Mouse (Mus musculus): Measurements from ENCODE around the gene Fance. TPM values are rescaled to one million over a fixed set of nuclear protein-coding genes. Genes with fewer than 3 reads are reported as not detected.
"Not testable (repeated sequence)": the region's sequence is repeated elsewhere in the genome, so short reads cannot be mapped to it uniquely, and the experiment has no call there.

Fance gene
- total and polyA plus RNA-seq, 2 experiments = 6.4 to 9.1 TPM

DNA sequence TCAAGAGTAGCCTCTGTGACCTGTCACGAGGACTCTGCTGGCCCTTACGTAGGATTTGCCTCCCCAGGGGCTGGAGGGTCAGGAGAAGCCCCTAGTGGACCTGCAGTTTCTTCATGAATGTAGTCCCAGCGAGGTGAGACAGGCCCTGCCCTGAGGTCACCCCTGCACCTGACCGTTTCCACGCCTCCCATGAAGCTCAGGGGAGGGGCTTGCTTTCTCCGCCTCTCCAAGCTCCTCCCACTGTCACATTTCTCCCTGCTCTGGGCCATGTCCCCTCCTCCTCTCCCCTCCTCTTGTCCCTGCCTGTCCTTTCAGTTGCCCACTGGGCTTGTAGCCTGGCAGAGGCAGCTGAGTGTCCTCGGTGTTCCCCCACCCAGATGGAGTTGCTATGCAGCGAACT is 3.8 kb downstream of the Fance start:
- no peak for DNase-seq (ENCODE audit: extremely low read depth, low read depth, low spot score)
- Histone ChIP-seq H3K36me3 (ENCODE audit: control insufficient read depth, insufficient read depth, low read length) (no peaks in the 10 kb centered on the region), H3K27me3 (ENCODE audit: control insufficient read depth, insufficient read depth, low read length) (no peaks in the 10 kb centered on the region), H3K27ac (replicated peaks; ENCODE audit: insufficient read depth, low read depth, low read length) (no peak overlapping the region), H3K9ac (ENCODE audit: low read depth, low read length) (no peak overlapping the region), H3K79me2 (ENCODE audit: control insufficient read depth, insufficient read depth, low read length) (0 out of 2 replicates have a peak, but pooled peaks cover 3% of the 10 kb centered on the region), H3K4me1 (ENCODE audit: control insufficient read depth, insufficient read depth, low read length) (0 out of 2 replicates have a peak, but pooled peaks cover 2% of the 10 kb centered on the region), H3K4me3 (ENCODE audit: insufficient read depth, low read depth, low read length) (no peak overlapping the region)
- TF ChIP-seq POLR2A (IDR thresholded peaks at IDR 0.05; ENCODE audit: extremely low read depth, insufficient read depth, low read length) = no peak
- no peak for TF ChIP-seq CTCF (IDR thresholded peaks at IDR 0.05; ENCODE audit: low read depth, low read length)
- 73% methylated on average over 8 of the region's 8 CpGs for WGBS

DNA sequence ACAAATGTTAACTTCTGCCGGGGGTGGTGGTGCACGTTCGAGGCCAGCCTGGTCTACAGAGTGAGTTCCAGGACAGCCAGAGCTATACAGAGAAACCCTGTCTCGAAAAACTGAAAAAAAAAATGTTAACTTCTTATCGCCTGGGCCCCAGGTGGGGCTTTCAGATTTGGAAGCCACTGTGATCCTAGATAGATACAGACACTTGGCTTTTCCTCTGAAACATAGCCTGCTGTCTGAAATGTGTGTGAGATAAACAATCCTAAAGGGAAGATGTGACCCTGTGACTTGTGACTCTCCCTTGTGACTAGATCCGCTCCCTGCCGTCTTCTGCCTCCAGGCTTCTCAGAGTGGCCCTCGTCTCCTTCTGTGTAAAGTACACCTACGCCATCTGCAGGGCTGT is 4.4 kb downstream of the Fance start:
- no peak overlapping the region for H3K27ac ChIP-seq (replicated peaks; ENCODE audit: insufficient read depth, low read depth, low read length)
- no peaks in the 10 kb centered on the region for H3K36me3 ChIP-seq (ENCODE audit: control insufficient read depth, insufficient read depth, low read length)
- no peak for DNase-seq (ENCODE audit: extremely low read depth, low read depth, low spot score)
- H3K79me2 ChIP-seq (ENCODE audit: control insufficient read depth, insufficient read depth, low read length) = 0 out of 2 replicates have a peak, but pooled peaks cover 3% of the 10 kb centered on the region
- H3K9ac ChIP-seq (ENCODE audit: low read depth, low read length) = no peak overlapping the region
- TF ChIP-seq CTCF (IDR thresholded peaks at IDR 0.05; ENCODE audit: low read depth, low read length) (no peak), POLR2A (IDR thresholded peaks at IDR 0.05; ENCODE audit: extremely low read depth, insufficient read depth, low read length) (no peak)
- H3K27me3 ChIP-seq (ENCODE audit: control insufficient read depth, insufficient read depth, low read length) = no peaks in the 10 kb centered on the region
- WGBS = 90% methylated on average over 9 of the region's 9 CpGs
- H3K4me1 ChIP-seq (ENCODE audit: control insufficient read depth, insufficient read depth, low read length) = 0 out of 2 replicates have a peak, but pooled peaks cover 2% of the 10 kb centered on the region
- H3K4me3 ChIP-seq (ENCODE audit: insufficient read depth, low read depth, low read length) = no peak overlapping the region

DNA sequence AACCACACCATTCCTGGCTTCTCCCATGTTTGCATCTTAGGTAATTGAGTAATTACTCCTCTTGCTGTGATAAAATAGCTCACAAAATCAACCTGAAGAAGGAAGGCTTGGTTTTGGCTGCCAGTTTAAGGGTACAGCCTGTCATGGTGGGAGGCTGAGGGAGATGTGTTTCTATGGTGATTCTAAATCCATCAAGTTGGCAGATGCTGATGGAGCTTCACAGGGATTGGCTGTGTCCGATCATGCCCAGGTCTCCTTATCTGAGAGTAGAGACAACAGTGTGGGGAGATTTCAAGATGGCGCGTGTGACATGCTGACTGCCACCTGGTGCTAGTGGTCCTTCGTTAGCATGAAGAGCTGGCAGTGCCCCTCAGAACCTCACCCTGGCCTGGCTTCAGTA is 8.4 kb downstream of the Fance start:
- 98% methylated on average over 4 of the region's 4 CpGs for WGBS
- no peak for DNase-seq (ENCODE audit: extremely low read depth, low read depth, low spot score)
- TF ChIP-seq POLR2A (IDR thresholded peaks at IDR 0.05; ENCODE audit: extremely low read depth, insufficient read depth, low read length) = no peak
- no peak for TF ChIP-seq CTCF (IDR thresholded peaks at IDR 0.05; ENCODE audit: low read depth, low read length)
- H3K36me3 ChIP-seq (ENCODE audit: control insufficient read depth, insufficient read depth, low read length) = no peaks in the 10 kb centered on the region
- peaks cover 3% of the 10 kb centered on the region; the same call in 1 of the 2 replicates for H3K4me1 ChIP-seq (ENCODE audit: control insufficient read depth, insufficient read depth, low read length)
- no peaks in the 10 kb centered on the region for H3K79me2 ChIP-seq (ENCODE audit: control insufficient read depth, insufficient read depth, low read length)
- H3K4me3 ChIP-seq (ENCODE audit: insufficient read depth, low read depth, low read length) = no peak overlapping the region
- no peaks in the 10 kb centered on the region for H3K27me3 ChIP-seq (ENCODE audit: control insufficient read depth, insufficient read depth, low read length)
- no peak overlapping the region for H3K27ac ChIP-seq (replicated peaks; ENCODE audit: insufficient read depth, low read depth, low read length)
- no peak overlapping the region for H3K9ac ChIP-seq (ENCODE audit: low read depth, low read length)

DNA sequence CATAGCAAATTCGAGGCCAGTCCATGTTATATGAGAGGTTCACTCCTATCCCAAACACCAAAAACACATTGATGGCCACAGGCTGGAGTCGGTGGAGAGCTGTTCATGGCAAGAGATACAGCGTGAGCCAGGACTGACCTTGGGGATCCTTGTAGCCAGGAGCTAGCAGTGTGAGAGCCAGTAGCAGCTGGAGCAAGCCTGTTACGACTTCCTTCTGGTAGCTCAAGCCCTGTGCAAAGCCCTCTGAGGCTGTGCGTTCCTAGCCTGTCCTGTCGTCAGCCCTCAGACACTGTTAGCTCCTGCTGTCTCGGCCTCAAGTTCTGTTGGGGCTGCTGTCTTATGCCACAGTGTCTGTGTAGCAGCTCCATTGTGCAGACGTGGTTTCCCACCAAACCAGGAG is 10.5 kb downstream of the Fance start:
- TF ChIP-seq POLR2A (IDR thresholded peaks at IDR 0.05; ENCODE audit: extremely low read depth, insufficient read depth, low read length) (no peak), CTCF (IDR thresholded peaks at IDR 0.05; ENCODE audit: low read depth, low read length) (no peak)
- WGBS = 85% methylated on average over 8 of the region's 8 CpGs
- Histone ChIP-seq H3K4me3 (ENCODE audit: insufficient read depth, low read depth, low read length) (no peak overlapping the region), H3K79me2 (ENCODE audit: control insufficient read depth, insufficient read depth, low read length) (no peaks in the 10 kb centered on the region), H3K36me3 (ENCODE audit: control insufficient read depth, insufficient read depth, low read length) (no peaks in the 10 kb centered on the region), H3K27me3 (ENCODE audit: control insufficient read depth, insufficient read depth, low read length) (no peaks in the 10 kb centered on the region), H3K4me1 (ENCODE audit: control insufficient read depth, insufficient read depth, low read length) (peaks cover 11% of the 10 kb centered on the region; the same call in 1 of the 2 replicates), H3K9ac (ENCODE audit: low read depth, low read length) (no peak overlapping the region; the same call in 1 of the 2 replicates), H3K27ac (replicated peaks; ENCODE audit: insufficient read depth, low read depth, low read length) (no peak overlapping the region)
- DNase-seq (ENCODE audit: extremely low read depth, low read depth, low spot score) = no peak

DNA sequence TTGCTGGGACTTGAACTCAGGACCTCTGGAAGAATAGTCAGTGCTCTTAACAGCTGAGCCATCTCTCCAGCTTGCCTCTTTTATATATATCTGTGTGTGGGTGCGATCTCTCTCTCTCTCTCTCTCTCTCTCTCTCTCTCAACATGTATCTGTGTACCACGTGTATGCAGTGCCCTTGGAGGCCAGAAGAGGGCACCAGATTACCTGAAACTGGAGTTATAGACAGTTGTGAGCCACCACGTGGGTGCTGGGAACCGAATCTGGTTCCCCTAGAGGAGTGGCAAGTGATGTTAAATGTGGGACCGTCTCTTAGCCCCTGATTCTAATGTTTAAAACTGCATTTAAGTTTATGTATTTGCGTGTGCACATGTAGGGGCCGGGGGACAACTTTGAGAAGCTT is 11.1 kb downstream of the Fance start:
- H3K4me3 ChIP-seq (ENCODE audit: insufficient read depth, low read depth, low read length); H3K27ac ChIP-seq (replicated peaks; ENCODE audit: insufficient read depth, low read depth, low read length); H3K36me3 ChIP-seq (ENCODE audit: control insufficient read depth, insufficient read depth, low read length); DNase-seq (ENCODE audit: extremely low read depth, low read depth, low spot score); H3K79me2 ChIP-seq (ENCODE audit: control insufficient read depth, insufficient read depth, low read length); H3K9ac ChIP-seq (ENCODE audit: low read depth, low read length); H3K27me3 ChIP-seq (ENCODE audit: control insufficient read depth, insufficient read depth, low read length): not testable (repeated sequence)
- TF ChIP-seq CTCF (IDR thresholded peaks at IDR 0.05; ENCODE audit: low read depth, low read length) = 0 out of 2 replicates have a peak, but pooled peaks have one; percentile 6
- WGBS = 94% methylated on average over 7 of the region's 7 CpGs
- peaks cover 12% of the 10 kb centered on the region; the same call in 1 of the 2 replicates for H3K4me1 ChIP-seq (ENCODE audit: control insufficient read depth, insufficient read depth, low read length)

DNA sequence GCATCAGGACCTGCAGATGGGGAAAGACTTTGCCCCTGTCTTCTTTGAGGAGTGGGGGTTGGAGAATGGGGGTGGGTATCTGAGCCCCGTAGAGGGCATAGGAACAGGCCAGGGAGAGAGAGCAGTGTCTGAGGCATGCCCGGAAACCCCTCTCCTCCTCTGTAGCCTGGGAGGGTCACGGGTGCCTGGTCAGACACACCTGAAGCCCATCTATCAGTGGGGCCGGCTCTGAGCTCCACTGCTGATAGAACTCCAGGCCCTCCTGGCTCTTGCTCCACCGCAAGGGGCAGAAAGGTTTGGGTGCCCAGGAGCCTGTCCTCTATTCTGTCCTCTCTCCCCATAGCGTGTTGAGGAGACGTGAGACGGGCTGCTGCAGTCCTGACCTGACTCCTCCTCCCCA is 12.4 kb downstream of the Fance start:
- no peak overlapping the region for H3K4me3 ChIP-seq (ENCODE audit: insufficient read depth, low read depth, low read length)
- no peak overlapping the region for H3K9ac ChIP-seq (ENCODE audit: low read depth, low read length)
- H3K4me1 ChIP-seq (ENCODE audit: control insufficient read depth, insufficient read depth, low read length) = peaks cover 16% of the 10 kb centered on the region
- no peaks in the 10 kb centered on the region for H3K27me3 ChIP-seq (ENCODE audit: control insufficient read depth, insufficient read depth, low read length)
- peaks cover 7% of the 10 kb centered on the region for H3K36me3 ChIP-seq (ENCODE audit: control insufficient read depth, insufficient read depth, low read length)
- no peak for DNase-seq (ENCODE audit: extremely low read depth, low read depth, low spot score)
- no peak overlapping the region for H3K27ac ChIP-seq (replicated peaks; ENCODE audit: insufficient read depth, low read depth, low read length)
- no peaks in the 10 kb centered on the region for H3K79me2 ChIP-seq (ENCODE audit: control insufficient read depth, insufficient read depth, low read length)
- no peak for TF ChIP-seq CTCF (IDR thresholded peaks at IDR 0.05; ENCODE audit: low read depth, low read length)
- WGBS = 97% methylated on average over 8 of the region's 8 CpGs

Data from liver, adult 2 months (tissue).